Mouse (Mus musculus): ENCODE data around the gene Gm42688.

- no peak for TF ChIP-seq CTCF (conservative IDR thresholded peaks at IDR 0.05; ENCODE audit: low read length)
- no peak for TF ChIP-seq NANOG (IDR thresholded peaks at IDR 0.05; ENCODE audit: borderline replicate concordance, low read length)
These were observed 21.5 kb downstream of the Gm42688 start for GRCm38 (mm10) chr6:83122961-83123360.
